Mouse (Mus musculus): ENCODE measurements around the gene Pitpnb. TPM values are rescaled to one million over a fixed set of nuclear protein-coding genes. Genes with fewer than 3 reads are reported as not detected.
A peak's percentile ranks its signal among the peaks of the same experiment; 100 is the strongest.

Gene Pitpnb
- polyA plus RNA-seq, 1 experiment from 2014 or later, result 109 TPM

DNA sequence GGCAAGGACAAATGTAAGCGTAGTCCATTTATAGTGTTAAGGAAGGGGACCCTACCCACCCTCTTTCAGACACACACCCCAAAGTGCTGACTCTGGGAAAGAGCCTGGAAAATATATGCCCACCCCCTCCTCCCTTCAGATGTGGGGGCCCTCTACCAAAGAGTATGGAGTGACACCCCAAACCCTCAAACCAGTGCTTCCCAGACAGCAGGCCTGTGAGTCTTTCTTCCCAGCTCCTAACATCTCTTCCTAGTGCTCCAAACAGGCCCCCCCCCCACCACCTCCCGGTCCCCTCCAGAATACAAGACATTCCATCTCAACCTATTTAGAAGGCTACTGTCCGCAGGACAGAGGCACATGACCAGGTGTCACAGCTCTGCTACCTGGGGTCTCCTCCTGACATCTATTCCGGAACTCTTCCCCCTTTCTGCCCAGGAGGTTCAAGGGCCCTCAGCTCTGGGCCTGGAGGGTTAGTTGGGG is 84.2 kb downstream of the Pitpnb start:
- no peak overlapping the region; the same call in 1 of the 2 replicates for H3K27ac ChIP-seq (ENCODE audit: low read depth, low read length)
- no peaks in the 10 kb centered on the region; the same call in 1 of the 2 replicates for H3K36me3 ChIP-seq (ENCODE audit: control insufficient read depth, insufficient read depth, low read length)
- peaks cover 2% of the 10 kb centered on the region; the same call in 1 of the 2 replicates for H3K27me3 ChIP-seq (ENCODE audit: control insufficient read depth, insufficient read depth, low read length)
- peaks cover 20% of the 10 kb centered on the region for H3K4me1 ChIP-seq (ENCODE audit: control insufficient read depth, insufficient read depth, low read length)
- no peaks in the 10 kb centered on the region for H3K9me3 ChIP-seq (ENCODE audit: control insufficient read depth, low read length)
- H3K9ac ChIP-seq (replicated peaks; ENCODE audit: low read depth, low read length), result no peak overlapping the region
- no peak overlapping the region for H3K4me3 ChIP-seq (ENCODE audit: low read depth, low read length)
- no peak for ATAC-seq (ENCODE audit: low read depth)
- H3K4me2 ChIP-seq (ENCODE audit: low read depth, low read length), result peak overlapping the region; percentile 96; the same call in 1 of the 2 replicates
- WGBS, result 39% methylated on average over 4 of the region's 4 CpGs

GRCm38 (mm10) chr5:111415575-111415974 is 85.0 kb downstream of the Pitpnb start:
- H3K27me3 ChIP-seq (ENCODE audit: control insufficient read depth, insufficient read depth, low read length), result peaks cover 2% of the 10 kb centered on the region; the same call in 1 of the 2 replicates
- ATAC-seq (ENCODE audit: low read depth), result no peak
- H3K4me1 ChIP-seq (ENCODE audit: control insufficient read depth, insufficient read depth, low read length), result peaks cover 25% of the 10 kb centered on the region
- no peak overlapping the region for H3K9ac ChIP-seq (replicated peaks; ENCODE audit: low read depth, low read length)
- no peaks in the 10 kb centered on the region for H3K9me3 ChIP-seq (ENCODE audit: control insufficient read depth, low read length)
- H3K4me3 ChIP-seq (ENCODE audit: low read depth, low read length), result peak overlapping the region; percentile 78
- H3K36me3 ChIP-seq (ENCODE audit: control insufficient read depth, insufficient read depth, low read length), result no peaks in the 10 kb centered on the region; the same call in 1 of the 2 replicates
- no peak overlapping the region for H3K27ac ChIP-seq (ENCODE audit: low read depth, low read length)
- peak overlapping the region; percentile 96 for H3K4me2 ChIP-seq (ENCODE audit: low read depth, low read length)
- WGBS, result under 1% methylated on average over 14 of the region's 14 CpGs

DNA sequence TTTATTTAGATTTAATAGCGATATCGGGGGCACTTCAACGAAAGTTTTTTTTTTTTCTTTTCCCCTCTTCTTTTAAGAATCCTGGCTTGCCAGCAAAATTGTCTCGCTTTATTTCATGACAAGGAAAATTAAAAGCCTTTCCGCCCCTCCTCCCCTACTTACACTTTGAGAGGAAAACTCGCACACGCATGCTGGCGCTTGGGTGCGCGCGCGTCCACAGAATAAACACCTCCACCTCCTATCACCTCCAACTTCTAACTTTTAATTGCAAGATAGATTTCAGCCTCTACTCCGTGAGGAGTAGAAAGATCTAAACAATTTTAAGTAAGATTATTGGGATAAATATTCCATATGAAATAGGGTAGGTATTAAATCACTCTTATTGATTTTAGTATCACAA is 85.5 kb downstream of the Pitpnb start:
- H3K9me3 ChIP-seq (ENCODE audit: control insufficient read depth, low read length), result no peaks in the 10 kb centered on the region
- no peak for ATAC-seq (ENCODE audit: low read depth)
- H3K4me1 ChIP-seq (ENCODE audit: control insufficient read depth, insufficient read depth, low read length), result peaks cover 26% of the 10 kb centered on the region
- H3K4me3 ChIP-seq (ENCODE audit: low read depth, low read length), result peak overlapping the region; percentile 78
- no peak overlapping the region; the same call in 1 of the 2 replicates for H3K27ac ChIP-seq (ENCODE audit: low read depth, low read length)
- peaks cover 2% of the 10 kb centered on the region; the same call in 1 of the 2 replicates for H3K27me3 ChIP-seq (ENCODE audit: control insufficient read depth, insufficient read depth, low read length)
- 0% methylated on average over 13 of the region's 13 CpGs for WGBS
- H3K36me3 ChIP-seq (ENCODE audit: control insufficient read depth, insufficient read depth, low read length), result no peaks in the 10 kb centered on the region; the same call in 1 of the 2 replicates
- H3K4me2 ChIP-seq (ENCODE audit: low read depth, low read length), result peak overlapping the region; percentile 96
- peak overlapping the region; percentile 85; the same call in 1 of the 2 replicates for H3K9ac ChIP-seq (replicated peaks; ENCODE audit: low read depth, low read length)

- under 1% methylated on average over 67 of the region's 88 CpGs for WGBS
- Histone ChIP-seq H3K27ac (ENCODE audit: low read depth, low read length) (peak within 1 kb of the TSS; percentile 84), H3K36me3 (ENCODE audit: control insufficient read depth, insufficient read depth, low read length) (no peaks in the 10 kb centered on the region; the same call in 1 of the 2 replicates), H3K9me3 (ENCODE audit: control insufficient read depth, low read length) (no peaks in the 10 kb centered on the region), H3K27me3 (ENCODE audit: control insufficient read depth, insufficient read depth, low read length) (peaks cover 2% of the 10 kb centered on the region; the same call in 1 of the 2 replicates), H3K4me2 (ENCODE audit: low read depth, low read length) (peak within 1 kb of the TSS; percentile 96), H3K4me3 (ENCODE audit: low read depth, low read length) (peak within 1 kb of the TSS; percentile 78), H3K9ac (replicated peaks; ENCODE audit: low read depth, low read length) (peak within 1 kb of the TSS; percentile 85), H3K4me1 (ENCODE audit: control insufficient read depth, insufficient read depth, low read length) (peaks cover 34% of the 10 kb centered on the region)
- peak; percentile 93 for ATAC-seq (ENCODE audit: low read depth)
These were observed 86.2 kb downstream of the Pitpnb start, which contains the start of gene Mn1 for GRCm38 (mm10) chr5:111416591-111417374. TSS of gene Mn1 (plus strand) at chr5:111417362.

GRCm38 (mm10) chr5:111417378-111418131 is 87.0 kb downstream of the Pitpnb start:
- Histone ChIP-seq H3K27me3 (ENCODE audit: control insufficient read depth, insufficient read depth, low read length) (peaks cover 2% of the 10 kb centered on the region; the same call in 1 of the 2 replicates), H3K9me3 (ENCODE audit: control insufficient read depth, low read length) (no peaks in the 10 kb centered on the region), H3K4me2 (ENCODE audit: low read depth, low read length) (peak overlapping the region; percentile 96), H3K4me3 (ENCODE audit: low read depth, low read length) (peak overlapping the region; percentile 78), H3K36me3 (ENCODE audit: control insufficient read depth, insufficient read depth, low read length) (no peaks in the 10 kb centered on the region; the same call in 1 of the 2 replicates), H3K9ac (replicated peaks; ENCODE audit: low read depth, low read length) (peak overlapping the region; percentile 85), H3K27ac (ENCODE audit: low read depth, low read length) (peak overlapping the region; percentile 84), H3K4me1 (ENCODE audit: control insufficient read depth, insufficient read depth, low read length) (peaks cover 41% of the 10 kb centered on the region)
- under 1% methylated on average over 70 of the region's 105 CpGs for WGBS
- no peak for ATAC-seq (ENCODE audit: low read depth)

- H3K36me3 ChIP-seq (ENCODE audit: control insufficient read depth, insufficient read depth, low read length), result no peaks in the 10 kb centered on the region; the same call in 1 of the 2 replicates
- H3K27ac ChIP-seq (ENCODE audit: low read depth, low read length), result peak overlapping the region; percentile 44; the same call in 1 of the 2 replicates
- no peaks in the 10 kb centered on the region for H3K9me3 ChIP-seq (ENCODE audit: control insufficient read depth, low read length)
- peaks cover 46% of the 10 kb centered on the region for H3K4me1 ChIP-seq (ENCODE audit: control insufficient read depth, insufficient read depth, low read length)
- peak overlapping the region; percentile 96 for H3K4me2 ChIP-seq (ENCODE audit: low read depth, low read length)
- H3K27me3 ChIP-seq (ENCODE audit: control insufficient read depth, insufficient read depth, low read length), result peaks cover 2% of the 10 kb centered on the region; the same call in 1 of the 2 replicates
- peak overlapping the region; percentile 85 for H3K9ac ChIP-seq (replicated peaks; ENCODE audit: low read depth, low read length)
- WGBS, result under 1% methylated on average over 62 of the region's 63 CpGs
- ATAC-seq (ENCODE audit: low read depth), result no peak
- peak overlapping the region; percentile 78 for H3K4me3 ChIP-seq (ENCODE audit: low read depth, low read length)
These were observed 87.9 kb downstream of the Pitpnb start for GRCm38 (mm10) chr5:111418202-111419120.

- Histone ChIP-seq H3K4me3 (ENCODE audit: low read depth, low read length) (peak overlapping the region; percentile 78), H3K4me2 (ENCODE audit: low read depth, low read length) (peak overlapping the region; percentile 96), H3K9me3 (ENCODE audit: control insufficient read depth, low read length) (no peaks in the 10 kb centered on the region), H3K4me1 (ENCODE audit: control insufficient read depth, insufficient read depth, low read length) (peaks cover 53% of the 10 kb centered on the region), H3K27me3 (ENCODE audit: control insufficient read depth, insufficient read depth, low read length) (peaks cover 2% of the 10 kb centered on the region; the same call in 1 of the 2 replicates), H3K36me3 (ENCODE audit: control insufficient read depth, insufficient read depth, low read length) (no peaks in the 10 kb centered on the region; the same call in 1 of the 2 replicates), H3K9ac (replicated peaks; ENCODE audit: low read depth, low read length) (peak overlapping the region; percentile 85), H3K27ac (ENCODE audit: low read depth, low read length) (peak overlapping the region; percentile 44; the same call in 1 of the 2 replicates)
- WGBS, result 3% methylated on average over 38 of the region's 42 CpGs
- ATAC-seq (ENCODE audit: low read depth), result no peak
These were observed 88.7 kb downstream of the Pitpnb start for GRCm38 (mm10) chr5:111419121-111419881.
